Mouse (Mus musculus) heart, postnatal 0 days (tissue): ENCODE measurements around the gene Dusp11.

Experiments
- CTCF ChIP-seq: IDR thresholded peaks from 2 replicates; pipeline ENCODE4 v1.5.1; 2016; ENCODE audit warnings: antibody characterized with exemption, control low read depth, low read depth
- EP300 ChIP-seq: IDR thresholded peaks from 2 replicates; pipeline ENCODE4 v1.6.1; 2016; ENCODE audit warnings: antibody characterized with exemption, low read depth

DNA sequence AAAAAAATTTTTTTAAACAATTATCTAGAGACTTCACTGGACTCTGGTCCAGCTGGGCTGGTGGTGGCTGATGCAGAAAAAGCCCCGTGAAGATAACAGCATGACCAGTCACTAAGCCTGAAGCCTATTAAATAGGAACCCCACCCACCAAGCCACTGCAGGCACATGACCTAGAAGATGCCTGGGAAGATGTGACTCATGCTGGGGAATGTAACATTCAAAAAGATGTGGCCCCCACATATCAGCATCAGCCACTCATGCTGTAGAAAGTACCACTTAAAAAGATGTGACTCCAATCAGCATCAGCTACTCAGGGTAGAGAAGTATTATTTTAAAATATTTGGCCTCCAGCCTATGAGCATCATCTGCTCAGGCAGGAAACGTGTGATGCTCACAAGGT is 8.4 kb upstream of the Dusp11 start:
- no peak for TF ChIP-seq EP300
- TF ChIP-seq CTCF = no peak
